Mouse (Mus musculus): ENCODE measurements at regions not wholly inside any gene's neighbourhood (a gene's known extent, or its start where the extent isn't known, plus 50 kb on each side); places are given as distances from the start of the nearest gene placed in this dataset.

- no peak for DNase-seq (ENCODE audit: low spot score in 2 of 2)
These were observed 117.5 kb upstream of the Btg1 start for GRCm38 (mm10) chr10:96499274-96499673.

GRCm38 (mm10) chr10:96502090-96502728 is 114.6 kb upstream of the Btg1 start:
- DNase-seq (ENCODE audit: low spot score in 2 of 2), result no peak

- DNase-seq (ENCODE audit: low spot score in 2 of 2), result no peak
These were observed 114.1 kb upstream of the Btg1 start for GRCm38 (mm10) chr10:96502736-96503135.

- no peak for DNase-seq (ENCODE audit: low spot score in 2 of 2)
These were observed 112.5 kb upstream of the Btg1 start for GRCm38 (mm10) chr10:96504340-96504739.

GRCm38 (mm10) chr10:96515164-96515922 is 101.5 kb upstream of the Btg1 start:
- DNase-seq (ENCODE audit: low spot score in 2 of 2), result no peak

- no peak for DNase-seq (ENCODE audit: low spot score in 2 of 2)
These were observed 100.9 kb upstream of the Btg1 start for GRCm38 (mm10) chr10:96515923-96516258.

- DNase-seq (ENCODE audit: low spot score in 2 of 2), result no peak
These were observed 97.4 kb upstream of the Btg1 start for GRCm38 (mm10) chr10:96519411-96519810.

- DNase-seq (ENCODE audit: low spot score in 2 of 2), result no peak
These were observed 95.6 kb upstream of the Btg1 start for GRCm38 (mm10) chr10:96520995-96521760.

- no peak for DNase-seq (ENCODE audit: low spot score in 2 of 2)
These were observed 92.6 kb upstream of the Btg1 start for GRCm38 (mm10) chr10:96523967-96524801.

GRCm38 (mm10) chr10:96527864-96528263 is 88.9 kb upstream of the Btg1 start:
- no peak for DNase-seq (ENCODE audit: low spot score in 2 of 2)

GRCm38 (mm10) chr10:96534547-96535124 is 82.2 kb upstream of the Btg1 start:
- no peak for DNase-seq (ENCODE audit: low spot score in 2 of 2)

GRCm38 (mm10) chr10:96535461-96535860 is 81.3 kb upstream of the Btg1 start:
- DNase-seq (ENCODE audit: low spot score in 2 of 2), result no peak

GRCm38 (mm10) chr10:96540828-96541227 is 76.0 kb upstream of the Btg1 start:
- DNase-seq (ENCODE audit: low spot score in 2 of 2), result no peak

GRCm38 (mm10) chr10:96545312-96545711 is 71.5 kb upstream of the Btg1 start:
- DNase-seq (ENCODE audit: low spot score in 2 of 2), result no peak

- no peak for DNase-seq (ENCODE audit: low spot score in 2 of 2)
These were observed 70.9 kb upstream of the Btg1 start for GRCm38 (mm10) chr10:96545761-96546388.

- DNase-seq (ENCODE audit: low spot score in 2 of 2), result no peak
These were observed 67.2 kb upstream of the Btg1 start for GRCm38 (mm10) chr10:96549651-96550050.

GRCm38 (mm10) chr10:96550266-96550665 is 66.5 kb upstream of the Btg1 start:
- DNase-seq (ENCODE audit: low spot score in 2 of 2), result no peak

GRCm38 (mm10) chr10:96557336-96557735 is 59.5 kb upstream of the Btg1 start:
- DNase-seq (ENCODE audit: low spot score in 2 of 2), result no peak

- DNase-seq (ENCODE audit: low spot score in 2 of 2), result no peak
These were observed 51.5 kb upstream of the Btg1 start for GRCm38 (mm10) chr10:96565343-96565742.

All from frontal cortex, postnatal 14 days (tissue).